Mouse (Mus musculus): Measurements from ENCODE around the gene Tgm2.

- TF ChIP-seq CTCF (IDR thresholded peaks at IDR 0.05; ENCODE audit: control insufficient read depth, insufficient read depth, insufficient replicate concordance, low read depth, low read length), result no peak
- TF ChIP-seq POLR2A (IDR thresholded peaks at IDR 0.05; ENCODE audit: control insufficient read depth, low read depth, low read length), result no peak
Observed at GRCm38 (mm10) chr2:158074835-158075234, 71.4 kb downstream of the Tgm2 start.

Measured in testis, adult 2 months (tissue).